Mouse (Mus musculus) forebrain, embryonic 10.5 days (tissue): ENCODE data around the gene Atp7a. TPM values are rescaled to one million over a fixed set of nuclear protein-coding genes. Genes with fewer than 3 reads are reported as not detected.
"Not testable (repeated sequence)": the region's sequence is repeated elsewhere in the genome, so short reads cannot be mapped to it uniquely, and the experiment has no call there.

Source experiments
- DNase-seq: peaks from one replicate; pipeline ENCODE4 v3.0.0-alpha.2; 2017; ENCODE audit warnings: low spot score; ENCODE audit errors: extremely low spot score
- H3K27ac ChIP-seq: fragments of 300-500 bp; sonication (generic); 2 replicates; pipeline ENCODE4 v1.5.1; 2016; ENCODE audit warnings: mild to moderate bottlenecking
- H3K27me3 ChIP-seq: fragments of 300-500 bp; sonication (generic); 2 replicates; pipeline ENCODE4 v1.6.1; 2016; ENCODE audit warnings: mild to moderate bottlenecking; ENCODE audit not compliant: poor library complexity, severe bottlenecking
- H3K36me3 ChIP-seq: fragments of 300-500 bp; sonication (generic); replicated peaks from 2 replicates; pipeline ENCODE4 v1.6.1; 2016; ENCODE audit warnings: mild to moderate bottlenecking, moderate library complexity
- H3K4me1 ChIP-seq: fragments of 300-500 bp; sonication (generic); 2 replicates; pipeline ENCODE4 v1.6.1; 2016
- H3K4me3 ChIP-seq: fragments of 300-500 bp; sonication (generic); 2 replicates; pipeline ENCODE4 v1.5.1; 2016; ENCODE audit warnings: mild to moderate bottlenecking, moderate library complexity
- H3K9me3 ChIP-seq: fragments of 300-500 bp; sonication (generic); 2 replicates; pipeline ENCODE4 v1.6.1; 2016; ENCODE audit warnings: mild to moderate bottlenecking, moderate library complexity
- WGBS: fragments of 180-500 bp; shearing (Covaris S2); methylation state at CpG from one replicate; pipeline ENCODE4 v1.1.7; 2016; 5-methylcytosine and 5-hydroxymethylcytosine counted together
- polyA plus RNA-seq: library from polyadenylated mRNA; unstranded; fragments of >200 nt; fragmentation: Nextera tagmentation; extraction: Ambion mirVana; gene quantifications from 2 replicates; pipeline ENCODE4 v1.2.1, GENCODE M21; 2016

Gene Atp7a
- 17.9 and 19.2 TPM in 2 replicates for polyA plus RNA-seq

- 0 out of 2 replicates have a peak, but pooled peaks cover 4% of the 10 kb centered on the region for H3K4me1 ChIP-seq
- H3K4me3 ChIP-seq, result peak within 1 kb of the TSS; percentile 56
- peaks cover 13% of the 10 kb centered on the region; the same call in 1 of the 2 replicates for H3K27me3 ChIP-seq
- H3K27ac ChIP-seq, result peak within 1 kb of the TSS; percentile 85
- H3K9me3 ChIP-seq, result no peaks in the 10 kb centered on the region
- peaks cover 11% of the 10 kb centered on the region for H3K36me3 ChIP-seq
- 17% methylated on average over 36 of the region's 36 CpGs for WGBS
- DNase-seq, result peak; percentile 88
Measured at GRCm38 (mm10) chrX:106026418-106027342, at the start of gene Atp7a. TSS of gene Atp7a (plus strand) at chrX:106027276.

GRCm38 (mm10) chrX:106001605-106002004 is 25.5 kb upstream of the Atp7a start:
- WGBS, result 83% methylated on average over 1 of the region's 1 CpGs
- Histone ChIP-seq H3K27me3 (peaks cover 3% of the 10 kb centered on the region; the same call in 1 of the 2 replicates), H3K4me1 (no peaks in the 10 kb centered on the region), H3K36me3 (peaks cover 46% of the 10 kb centered on the region), H3K4me3 (no peak overlapping the region), H3K9me3 (no peaks in the 10 kb centered on the region), H3K27ac (no peak overlapping the region)
- DNase-seq, result no peak

- DNase-seq, result no peak
- Histone ChIP-seq H3K36me3 (peaks cover 7% of the 10 kb centered on the region; the same call in 1 of the 2 replicates), H3K27ac (peak overlapping the region; percentile 89; the same call in 1 of the 2 replicates), H3K27me3 (peaks cover 16% of the 10 kb centered on the region), H3K4me3 (peak overlapping the region; percentile 62), H3K9me3 (no peaks in the 10 kb centered on the region), H3K4me1 (peaks cover 19% of the 10 kb centered on the region)
- 29% methylated on average over 3 of the region's 3 CpGs for WGBS
Measured at GRCm38 (mm10) chrX:106010762-106011161, 16.3 kb upstream of the Atp7a start.

GRCm38 (mm10) chrX:106011465-106012159 is 15.5 kb upstream of the Atp7a start, which contains the start of gene Magt1:
TSS of gene Magt1 (minus strand) at chrX:106011906.
- Histone ChIP-seq H3K36me3 (peaks cover 6% of the 10 kb centered on the region; the same call in 1 of the 2 replicates), H3K4me3 (peak within 1 kb of the TSS; percentile 62), H3K9me3 (no peaks in the 10 kb centered on the region), H3K27me3 (peaks cover 18% of the 10 kb centered on the region), H3K27ac (peak within 1 kb of the TSS; percentile 89), H3K4me1 (peaks cover 19% of the 10 kb centered on the region)
- peak; percentile 79 for DNase-seq
- 20% methylated on average over 45 of the region's 45 CpGs for WGBS

- H3K9me3 ChIP-seq, result no peaks in the 10 kb centered on the region
- no peak for DNase-seq
- H3K36me3 ChIP-seq, result peaks cover 4% of the 10 kb centered on the region; the same call in 1 of the 2 replicates
- peak overlapping the region; percentile 62 for H3K4me3 ChIP-seq
- 84% methylated on average over 3 of the region's 3 CpGs for WGBS
- H3K27ac ChIP-seq, result peak overlapping the region; percentile 86
- peaks cover 15% of the 10 kb centered on the region for H3K27me3 ChIP-seq
- H3K4me1 ChIP-seq, result peaks cover 21% of the 10 kb centered on the region
Measured at GRCm38 (mm10) chrX:106012559-106012958, 14.5 kb upstream of the Atp7a start.

- H3K4me1 ChIP-seq, result peaks cover 21% of the 10 kb centered on the region
- 20% methylated on average over 2 of the region's 2 CpGs for WGBS
- no peak overlapping the region for H3K27ac ChIP-seq
Measured at GRCm38 (mm10) chrX:106013217-106013616, 13.9 kb upstream of the Atp7a start.

GRCm38 (mm10) chrX:106014741-106015377 is 12.2 kb upstream of the Atp7a start:
- Histone ChIP-seq H3K4me3 (peak overlapping the region; percentile 61; the same call in 1 of the 2 replicates), H3K27ac (peak overlapping the region; percentile 86), H3K4me1 (peaks cover 12% of the 10 kb centered on the region), H3K27me3 (peaks cover 12% of the 10 kb centered on the region), H3K36me3 (peaks cover 17% of the 10 kb centered on the region)
- 66% methylated on average over 2 of the region's 2 CpGs for WGBS
- H3K9me3 ChIP-seq, DNase-seq: not testable (repeated sequence)

More at GRCm38 (mm10) chrX:106013217-106013616, 13.9 kb upstream of the Atp7a start:
- Histone ChIP-seq H3K9me3 (no peaks in the 10 kb centered on the region), H3K36me3 (peaks cover 5% of the 10 kb centered on the region; the same call in 1 of the 2 replicates), H3K4me3 (no peak overlapping the region), H3K27me3 (peaks cover 15% of the 10 kb centered on the region)
- peak; percentile 24 for DNase-seq

- WGBS, result 14% methylated on average over 26 of the region's 26 CpGs
- H3K36me3 ChIP-seq, result peaks cover 25% of the 10 kb centered on the region
- H3K4me1 ChIP-seq, result 0 out of 2 replicates have a peak, but pooled peaks cover 7% of the 10 kb centered on the region
- H3K4me3 ChIP-seq, result peak within 1 kb of the TSS; percentile 61
- H3K27ac ChIP-seq, result peak within 1 kb of the TSS; percentile 86
- no peaks in the 10 kb centered on the region for H3K9me3 ChIP-seq
- H3K27me3 ChIP-seq, result peaks cover 12% of the 10 kb centered on the region
- DNase-seq, result peak; percentile 68
Measured at GRCm38 (mm10) chrX:106015571-106016322, 11.3 kb upstream of the Atp7a start, which contains the start of gene Cox7b. TSS of gene Cox7b (plus strand) at chrX:106015700.

- Histone ChIP-seq H3K4me3 (peak overlapping the region; percentile 61; the same call in 1 of the 2 replicates), H3K27ac (no peak overlapping the region), H3K4me1 (0 out of 2 replicates have a peak, but pooled peaks cover 7% of the 10 kb centered on the region), H3K36me3 (peaks cover 39% of the 10 kb centered on the region), H3K27me3 (0 out of 2 replicates have a peak, but pooled peaks cover 4% of the 10 kb centered on the region), H3K9me3 (no peaks in the 10 kb centered on the region)
- no peak for DNase-seq
- WGBS, result 97% methylated on average over 3 of the region's 3 CpGs
Measured at GRCm38 (mm10) chrX:106017102-106017501, 10.0 kb upstream of the Atp7a start.

GRCm38 (mm10) chrX:106017516-106017915 is 9.6 kb upstream of the Atp7a start:
- 0 out of 2 replicates have a peak overlapping the region, but pooled peaks have one; percentile 61 for H3K4me3 ChIP-seq
- no peak overlapping the region for H3K27ac ChIP-seq
- peaks cover 42% of the 10 kb centered on the region for H3K36me3 ChIP-seq
- H3K4me1 ChIP-seq, result 0 out of 2 replicates have a peak, but pooled peaks cover 3% of the 10 kb centered on the region
- H3K9me3 ChIP-seq, result no peaks in the 10 kb centered on the region
- 88% methylated on average over 4 of the region's 4 CpGs for WGBS
- DNase-seq, result no peak
- H3K27me3 ChIP-seq, result 0 out of 2 replicates have a peak, but pooled peaks cover 4% of the 10 kb centered on the region

- H3K9me3 ChIP-seq, result no peaks in the 10 kb centered on the region
- H3K4me1 ChIP-seq, result peaks cover 4% of the 10 kb centered on the region; the same call in 1 of the 2 replicates
- DNase-seq, result no peak
- peak overlapping the region; percentile 56 for H3K4me3 ChIP-seq
- H3K27me3 ChIP-seq, result peaks cover 15% of the 10 kb centered on the region; the same call in 1 of the 2 replicates
- WGBS, result 15% methylated on average over 8 of the region's 8 CpGs
- peaks cover 5% of the 10 kb centered on the region for H3K36me3 ChIP-seq
- H3K27ac ChIP-seq, result peak overlapping the region; percentile 85
Measured at GRCm38 (mm10) chrX:106027343-106027674, 233 bp downstream of the Atp7a start.
